Mouse (Mus musculus) thymus, adult 2 months (tissue): ENCODE results near the gene Spns2.

ENCODE experiments used
- CTCF ChIP-seq: fragments of 200-500 bp; IDR thresholded peaks from 2 replicates; pipeline ENCODE4 v1.5.1; 2012; ENCODE audit warnings: mild to moderate bottlenecking, control low read depth, low read length, moderate library complexity, borderline replicate concordance; ENCODE audit not compliant: control insufficient read depth, poor library complexity, insufficient read depth; ENCODE audit errors: extremely low read depth
- POLR2A ChIP-seq: fragments of 200-500 bp; IDR thresholded peaks from 2 replicates; pipeline ENCODE4 v1.6.1; 2012; ENCODE audit warnings: mild to moderate bottlenecking, low read length, control low read depth, moderate library complexity; ENCODE audit not compliant: control insufficient read depth, poor library complexity, insufficient read depth; ENCODE audit errors: extremely low read depth

- TF ChIP-seq POLR2A (no peak), CTCF (no peak)
These were observed 34.0 kb downstream of the Spns2 start for GRCm38 (mm10) chr11:72455694-72456093.
